Mouse (Mus musculus): ENCODE results near the gene Eif2ak2.

The Eif2ak2 gene

GRCm38 (mm10) chr17:78882401-78883112 is at the start of gene Eif2ak2:
TSS of gene Eif2ak2 (minus strand) at chr17:78882573.
- DNase-seq = peak; percentile 50

DNA sequence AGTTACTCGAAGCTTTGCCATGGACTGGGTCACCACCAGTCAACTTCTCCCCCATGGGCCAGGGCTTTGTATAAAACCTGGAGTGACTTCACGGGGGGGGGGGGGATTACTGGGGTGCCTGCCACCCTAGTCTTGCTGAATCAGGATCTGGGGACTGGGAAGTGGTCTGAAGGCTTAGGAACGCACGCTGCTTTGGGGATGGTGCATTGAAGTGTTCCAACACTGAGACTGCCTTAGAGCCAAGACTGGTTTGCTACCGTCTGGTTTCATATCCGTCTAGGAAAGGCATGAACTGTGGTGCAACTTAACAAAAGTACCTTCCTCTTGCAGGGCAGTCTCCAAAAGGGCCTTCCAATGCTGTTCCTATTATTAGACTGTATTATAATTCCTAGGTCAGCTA is 35.3 kb upstream of the Eif2ak2 start:
- no peak for DNase-seq

- no peak for DNase-seq
These were observed 34.5 kb upstream of the Eif2ak2 start for GRCm38 (mm10) chr17:78916899-78917298.

GRCm38 (mm10) chr17:78916369-78916813 is 34.0 kb upstream of the Eif2ak2 start, which contains the start of gene Cebpzos:
TSS of gene Cebpzos (plus strand) at chr17:78916500.
- DNase-seq = peak; percentile 94

DNA sequence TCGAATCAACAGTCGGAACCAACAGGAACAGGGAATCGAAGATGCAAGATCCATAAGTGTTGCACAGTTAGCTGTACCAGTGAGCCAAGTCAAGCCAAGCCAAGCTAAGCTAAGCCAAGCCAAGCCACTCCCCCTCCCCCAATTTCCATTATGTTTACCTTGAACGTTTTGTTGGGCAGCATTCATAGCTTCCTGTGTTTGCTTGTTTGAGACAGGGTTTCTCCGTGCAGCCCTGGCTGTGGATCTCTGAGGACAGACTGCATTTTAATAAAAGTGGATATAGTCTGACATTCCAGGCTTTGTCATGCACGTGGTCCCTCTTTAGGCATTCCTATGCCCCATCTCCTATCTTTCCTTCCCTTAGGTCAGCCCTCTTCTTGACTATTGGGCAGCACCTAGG is 33.4 kb upstream of the Eif2ak2 start:
- no peak for DNase-seq

DNA sequence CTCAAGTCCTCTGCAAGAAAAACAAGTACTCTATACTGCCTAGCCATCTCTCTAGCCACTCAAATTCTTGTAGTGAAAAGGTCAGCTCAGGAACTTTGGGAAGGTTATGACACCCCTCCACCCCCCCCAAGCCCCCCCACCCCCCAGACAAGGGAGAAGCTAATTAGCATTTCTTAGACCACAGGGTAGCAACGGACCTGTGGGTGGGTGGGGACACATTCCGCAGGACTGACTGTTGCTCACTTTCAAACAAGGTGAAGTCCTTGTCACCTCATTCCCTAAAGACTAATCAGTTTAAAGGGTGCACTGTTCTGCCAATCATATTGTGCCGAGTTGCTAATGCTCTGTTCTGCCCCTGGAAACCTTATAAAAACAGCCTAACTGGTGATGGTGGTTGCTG is 31.5 kb upstream of the Eif2ak2 start:
- no peak for DNase-seq

DNA sequence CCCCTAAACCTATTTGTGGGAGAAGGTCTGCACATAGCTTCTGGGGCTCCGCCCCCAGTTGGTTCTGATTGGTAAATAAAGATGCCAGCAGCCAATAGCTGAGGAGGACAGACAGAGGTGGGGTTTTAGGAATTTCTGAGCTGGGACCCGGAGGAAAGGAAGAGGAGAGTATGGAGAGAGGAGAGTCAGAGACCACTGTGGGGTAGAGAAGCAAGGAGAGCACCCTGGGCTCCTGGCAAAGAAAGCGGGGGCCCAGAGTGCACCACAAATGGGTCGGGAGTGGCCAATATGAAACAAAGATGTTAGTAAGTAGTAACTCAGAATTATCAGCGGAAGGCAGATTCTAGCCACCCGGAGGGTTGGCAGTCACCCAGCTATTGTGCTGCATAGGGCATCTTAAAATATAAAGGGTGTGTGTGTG is 30.5 kb upstream of the Eif2ak2 start:
- DNase-seq = peak; percentile 40

GRCm38 (mm10) chr17:78909374-78909773 is 27.0 kb upstream of the Eif2ak2 start:
- DNase-seq = no peak

DNA sequence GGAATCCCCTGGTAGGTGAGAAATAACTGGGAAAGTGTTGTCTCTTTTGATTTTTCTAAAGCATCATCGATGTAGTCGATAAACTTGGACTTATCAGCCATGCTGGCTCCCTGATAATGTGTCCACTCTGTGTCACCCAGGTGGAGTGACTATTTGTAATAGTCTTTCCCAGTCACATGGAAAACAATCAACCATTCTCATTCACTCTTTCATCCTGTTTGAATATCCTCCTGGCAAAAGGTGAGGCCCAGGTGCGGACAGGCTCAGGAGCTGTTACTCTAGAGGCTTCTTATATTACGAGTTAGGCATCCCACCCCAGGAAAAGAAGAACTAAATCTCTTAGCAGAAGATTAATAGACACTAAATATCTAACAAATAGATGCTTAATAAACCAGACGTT is 24.5 kb upstream of the Eif2ak2 start, which contains the start of gene Sult6b1:
Sult6b1 (minus strand) TSS at position 101 of the 400 bp plus-strand sequence.
- no peak for DNase-seq

- DNase-seq = no peak
These were observed 20.8 kb upstream of the Eif2ak2 start for GRCm38 (mm10) chr17:78903158-78903557.

DNA sequence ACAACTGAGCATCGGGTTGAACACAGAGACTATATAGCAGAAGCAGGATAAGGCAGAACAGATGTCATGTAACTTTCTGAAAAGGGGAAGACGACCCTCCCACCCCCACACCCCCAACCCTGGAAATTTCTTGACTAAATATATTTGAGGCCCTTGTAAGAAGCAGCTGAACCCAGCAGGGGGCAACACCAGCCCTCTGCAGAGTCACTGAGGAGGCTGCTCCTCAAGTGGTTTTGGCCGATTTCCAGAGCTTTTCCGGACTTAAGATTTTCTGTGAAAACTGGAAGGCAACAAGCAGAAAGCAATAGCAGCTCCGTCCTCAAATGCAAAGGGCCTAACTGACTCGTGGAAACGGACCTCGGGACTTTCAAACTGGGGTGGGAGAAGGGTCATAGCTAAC is 13.0 kb upstream of the Eif2ak2 start:
- DNase-seq = no peak

- DNase-seq = no peak
These were observed 12.6 kb upstream of the Eif2ak2 start for GRCm38 (mm10) chr17:78894991-78895390.

DNA sequence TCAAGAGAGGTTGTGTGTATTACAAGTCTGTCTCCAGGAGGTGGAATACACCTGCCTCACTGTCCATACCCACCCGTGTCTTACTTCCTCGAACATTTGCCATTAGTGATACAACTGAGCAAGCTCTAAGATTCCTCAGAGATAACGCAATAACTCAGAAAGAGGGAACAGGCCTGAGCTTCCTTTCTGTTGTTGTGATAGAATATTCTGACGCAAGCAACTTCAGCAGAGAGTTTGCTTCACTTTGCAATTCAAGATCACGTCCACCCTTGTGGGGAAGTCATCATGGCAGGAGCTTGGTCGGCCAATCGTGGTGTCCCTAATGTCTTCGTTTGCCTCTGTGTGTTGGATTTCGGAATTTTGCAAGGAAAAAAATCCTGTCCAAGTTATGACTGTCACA is 8.6 kb upstream of the Eif2ak2 start:
- no peak for DNase-seq

DNA sequence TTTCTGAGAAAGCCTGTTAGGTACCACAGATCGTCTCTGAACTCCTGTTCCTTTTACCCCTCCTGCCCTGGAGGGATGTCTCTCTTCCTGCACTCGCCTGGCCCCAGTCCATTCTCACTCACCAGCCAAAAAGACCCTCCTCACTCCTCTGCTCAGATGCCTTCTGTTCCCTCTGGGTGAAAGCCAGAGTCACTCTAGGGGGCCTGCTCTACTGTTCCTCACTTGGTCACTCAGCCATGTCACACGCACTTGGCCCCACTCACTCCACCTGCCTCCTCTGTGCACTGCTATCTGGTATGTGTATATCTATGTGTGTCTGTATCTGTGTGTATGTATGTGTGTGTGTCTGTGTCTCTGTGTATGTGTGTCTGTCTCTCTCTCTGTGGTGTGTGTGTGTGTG is 6.8 kb upstream of the Eif2ak2 start:
- DNase-seq = peak; percentile 29

DNA sequence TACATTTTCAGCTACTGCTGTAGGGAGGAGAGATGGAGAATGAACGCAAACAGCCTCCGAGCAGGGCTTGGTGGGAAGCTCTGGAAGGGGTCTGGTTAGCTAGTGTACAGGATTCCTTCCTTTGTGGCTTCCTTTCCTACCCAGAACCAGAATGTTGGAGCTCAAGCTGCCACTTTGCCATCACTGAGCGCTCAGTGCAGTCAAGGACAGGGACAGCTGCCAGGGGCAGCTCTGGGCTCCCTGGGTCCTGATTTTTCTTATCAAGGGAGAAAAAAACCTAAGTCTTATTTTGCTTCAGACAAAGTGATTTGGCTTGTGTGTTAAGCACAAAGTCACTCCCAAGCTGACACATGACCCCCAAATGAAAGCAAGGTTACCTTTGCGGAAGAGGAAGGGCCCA is 6.2 kb upstream of the Eif2ak2 start:
- DNase-seq = no peak

- DNase-seq = no peak
These were observed 3.1 kb upstream of the Eif2ak2 start for GRCm38 (mm10) chr17:78885286-78886065.

DNA sequence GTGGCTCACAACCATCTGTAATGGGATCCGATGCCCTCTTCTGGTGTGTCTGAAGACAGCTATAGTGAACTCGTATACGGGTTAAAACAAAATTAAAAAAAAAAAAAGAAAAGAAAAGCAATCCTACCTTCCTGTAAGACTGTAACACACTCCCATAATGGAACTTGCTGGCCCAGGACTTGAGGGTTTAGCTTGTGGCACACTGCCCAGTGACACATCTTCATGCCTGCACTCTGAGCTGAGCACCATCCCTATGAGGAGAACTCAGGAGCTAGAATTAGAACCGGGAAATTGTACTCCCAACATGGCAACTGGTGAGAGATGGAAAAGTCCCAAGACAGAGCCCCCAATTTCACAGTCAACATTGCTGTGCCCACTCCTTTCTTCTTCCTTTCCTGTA is 918 bp upstream of the Eif2ak2 start:
- no peak for DNase-seq

GRCm38 (mm10) chr17:78881878-78882304 is 482 bp downstream of the Eif2ak2 start:
- no peak for DNase-seq

- no peak for DNase-seq
These were observed 8.5 kb downstream of the Eif2ak2 start for GRCm38 (mm10) chr17:78873886-78874285.

- no peak for DNase-seq
These were observed 26.1 kb downstream of the Eif2ak2 start for GRCm38 (mm10) chr17:78856243-78856642.

DNA sequence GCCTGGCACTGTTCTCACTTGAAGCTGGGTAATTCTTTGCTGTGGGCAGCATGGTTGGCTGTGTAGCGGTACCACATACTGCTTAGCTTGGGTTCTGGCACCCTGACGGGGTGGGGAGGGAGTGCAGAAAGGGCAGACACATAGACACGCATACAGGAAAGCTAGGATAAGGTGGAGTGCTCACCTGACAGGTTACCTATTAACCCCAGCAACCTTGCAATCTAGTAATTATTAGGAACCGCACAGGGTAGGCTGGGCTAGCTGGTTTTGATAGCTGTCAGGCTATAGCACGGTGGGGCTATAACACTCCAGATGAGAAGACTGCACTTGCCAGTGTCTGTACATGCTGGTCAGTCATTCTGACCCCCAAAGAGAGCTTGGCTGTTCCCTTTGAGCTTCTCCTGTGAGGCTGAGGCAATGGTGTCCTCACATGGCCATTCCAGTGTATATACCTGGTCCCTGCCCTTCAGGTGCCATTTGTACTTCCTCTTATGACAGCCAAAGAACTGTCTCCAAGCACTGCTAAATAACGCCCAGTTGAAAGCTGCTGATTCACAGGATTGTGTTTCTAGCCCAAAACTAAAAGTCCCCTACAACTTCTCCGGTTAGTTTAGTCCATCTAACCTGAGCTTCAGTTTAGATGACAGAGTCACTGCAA is 40.0 kb downstream of the Eif2ak2 start:
- DNase-seq = no peak

DNA sequence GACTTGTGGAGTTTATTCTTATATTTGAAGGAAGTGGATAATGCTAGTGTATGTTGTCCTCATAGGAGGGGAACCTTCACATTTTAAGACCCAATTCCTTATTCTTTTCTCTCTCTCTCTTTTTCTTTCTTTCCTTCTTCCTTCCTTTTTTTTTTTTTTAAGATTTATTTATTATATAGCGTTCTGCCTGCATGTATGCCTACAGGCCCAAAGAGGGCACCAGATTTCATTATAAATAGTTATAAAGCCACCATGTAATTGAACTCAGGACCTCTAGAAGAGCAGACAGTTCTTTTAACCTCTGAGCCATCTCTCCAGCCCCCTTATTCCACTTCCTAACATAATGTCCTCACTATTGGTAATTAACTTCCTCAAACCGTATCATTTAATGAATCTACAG is 46.3 kb downstream of the Eif2ak2 start:
- DNase-seq = no peak
